Mouse (Mus musculus): ENCODE results near the gene Srr.

- TF ChIP-seq TAL1 (IDR thresholded peaks at IDR 0.05; ENCODE audit: low read length), result no peak
- TF ChIP-seq GATA1 (IDR thresholded peaks at IDR 0.05; ENCODE audit: low read length), result no peak
These were observed 33.8 kb upstream of the Srr start for GRCm38 (mm10) chr11:74959501-74959900.
